Mouse (Mus musculus): ENCODE data around the gene Mad1l1.

DNA sequence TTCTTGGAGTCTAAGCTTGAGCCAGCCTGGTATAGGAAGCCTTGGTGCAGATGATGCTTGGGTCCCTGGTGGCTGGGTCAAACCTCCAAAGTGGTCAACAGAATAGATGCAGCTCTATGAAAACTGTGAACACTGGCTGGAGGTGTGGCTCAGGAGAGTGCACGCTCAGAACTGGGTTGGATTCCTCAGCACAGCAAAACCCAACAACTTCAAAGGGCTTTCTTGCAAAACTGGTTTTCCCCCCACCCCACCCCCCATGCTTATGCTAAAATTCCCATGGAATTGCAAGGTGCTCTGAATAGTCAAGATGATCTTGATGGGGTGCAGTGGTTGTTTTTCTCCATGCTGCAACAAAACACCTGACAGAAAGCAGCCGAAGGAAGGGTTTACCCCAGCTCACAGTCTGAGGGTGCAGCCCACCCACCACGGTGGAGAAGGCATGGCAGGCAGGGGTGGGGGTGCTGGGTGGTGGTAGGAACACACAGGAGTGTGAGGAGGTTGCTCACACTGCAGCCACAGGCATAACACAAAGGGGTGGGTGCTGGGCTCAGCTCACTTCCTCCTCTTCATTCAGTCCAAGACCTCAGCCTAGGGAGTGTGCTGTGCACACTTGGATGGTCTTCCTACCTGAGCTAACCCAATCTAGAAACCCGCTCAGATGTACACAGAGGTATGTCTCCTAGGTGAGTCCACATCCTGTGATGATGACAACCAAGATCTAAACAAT is 197.5 kb downstream of the Mad1l1 start:
- TF ChIP-seq CTCF (IDR thresholded peaks at IDR 0.05; ENCODE audit: borderline replicate concordance, insufficient read depth, low read length) (no peak), POLR2A (IDR thresholded peaks at IDR 0.05; ENCODE audit: low read depth, low read length) (no peak)

All from embryonic fibroblast, embryonic 13.5 days (primary cell).